Mouse (Mus musculus): ENCODE results near the gene Gm43191.
A peak's percentile ranks its signal among the peaks of the same experiment; 100 is the strongest.
"Not testable (repeated sequence)": the region's sequence is repeated elsewhere in the genome, so short reads cannot be mapped to it uniquely, and the experiment has no call there.

The Gm43191 gene

DNA sequence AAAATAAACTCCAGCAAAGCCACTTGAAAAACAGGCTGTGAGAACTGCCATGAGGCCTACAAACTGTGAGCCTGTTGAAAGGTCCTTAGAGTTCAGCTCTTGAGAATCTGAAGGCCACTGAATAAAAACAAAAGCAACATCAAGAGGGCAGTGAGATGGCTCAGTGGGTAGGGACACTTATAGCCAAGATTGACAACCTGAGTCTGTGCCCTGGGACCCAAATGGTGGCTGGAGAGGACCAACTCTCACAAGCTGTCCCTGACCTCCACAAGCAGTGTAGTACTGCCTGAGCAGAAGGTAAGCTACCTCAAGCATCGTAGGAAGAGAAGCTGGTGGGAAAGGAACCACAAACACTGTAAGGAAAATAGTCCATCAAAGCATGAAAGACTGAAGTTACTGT lies at the start of gene Gm43191:
Gene Gm43191 (minus strand): TSS at position 101 of the 400 bp plus-strand sequence.
- no peak for DNase-seq (ENCODE audit: low spot score)

DNA sequence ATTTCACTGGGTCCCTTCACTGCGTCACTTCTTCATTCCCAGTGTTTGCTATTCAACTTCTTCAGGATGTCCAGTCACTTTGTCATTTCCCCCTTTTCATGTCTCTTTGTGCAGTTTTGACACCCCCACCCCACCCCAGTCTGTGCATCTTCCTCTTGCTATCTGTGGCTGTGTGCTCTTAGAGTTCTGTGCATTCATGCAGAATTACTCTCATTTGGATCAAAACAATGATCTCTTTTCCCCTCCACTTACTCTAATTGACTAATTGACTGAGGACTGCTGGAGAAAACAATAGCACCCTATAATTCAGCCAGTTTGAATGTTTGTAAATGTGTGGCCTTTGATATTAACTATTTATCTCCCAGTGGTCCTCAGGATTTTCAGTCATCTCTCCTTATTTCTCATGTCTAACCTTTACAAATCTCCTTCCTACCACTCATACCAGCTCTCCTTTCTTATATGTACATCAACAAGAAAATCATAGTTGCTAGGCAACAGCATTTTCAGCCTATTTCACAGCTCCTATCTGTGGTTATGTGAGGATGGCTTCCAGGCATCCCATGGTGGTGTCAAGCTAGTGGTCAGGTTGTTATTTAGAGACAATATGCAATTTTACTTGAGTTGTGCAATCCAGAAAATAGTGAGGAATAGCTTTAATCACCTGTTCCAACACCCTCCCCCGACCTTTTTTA lies 48.6 kb upstream of the Gm43191 start:
- DNase-seq (ENCODE audit: low spot score) = no peak

DNA sequence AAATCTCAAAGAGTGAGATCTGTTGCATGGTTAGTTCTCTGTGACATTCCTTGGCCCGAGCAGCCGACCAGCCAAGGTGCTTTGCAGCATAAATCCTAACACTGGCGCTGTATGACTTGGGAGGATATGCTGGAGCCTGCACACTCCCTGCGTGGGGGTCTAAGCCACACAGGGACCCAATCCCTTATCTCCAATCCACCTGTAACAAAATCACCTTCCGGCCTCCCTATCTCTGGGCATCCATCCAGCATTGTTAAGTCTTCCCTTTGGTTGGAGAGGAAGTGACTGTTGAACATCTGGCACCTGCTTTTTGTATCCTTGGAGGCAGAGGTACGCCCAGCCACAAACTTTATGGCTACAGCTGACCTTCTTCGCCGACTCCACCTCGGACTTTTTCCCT lies 45.7 kb upstream of the Gm43191 start:
- DNase-seq (ENCODE audit: low spot score) = peak; percentile 24

- no peak for DNase-seq (ENCODE audit: low spot score)
These were observed 42.7 kb upstream of the Gm43191 start for GRCm38 (mm10) chr3:116723496-116724481.

- no peak for DNase-seq (ENCODE audit: low spot score)
These were observed 41.9 kb upstream of the Gm43191 start for GRCm38 (mm10) chr3:116722980-116723379.

- no peak for DNase-seq (ENCODE audit: low spot score)
These were observed 37.9 kb upstream of the Gm43191 start for GRCm38 (mm10) chr3:116718951-116719350.

DNA sequence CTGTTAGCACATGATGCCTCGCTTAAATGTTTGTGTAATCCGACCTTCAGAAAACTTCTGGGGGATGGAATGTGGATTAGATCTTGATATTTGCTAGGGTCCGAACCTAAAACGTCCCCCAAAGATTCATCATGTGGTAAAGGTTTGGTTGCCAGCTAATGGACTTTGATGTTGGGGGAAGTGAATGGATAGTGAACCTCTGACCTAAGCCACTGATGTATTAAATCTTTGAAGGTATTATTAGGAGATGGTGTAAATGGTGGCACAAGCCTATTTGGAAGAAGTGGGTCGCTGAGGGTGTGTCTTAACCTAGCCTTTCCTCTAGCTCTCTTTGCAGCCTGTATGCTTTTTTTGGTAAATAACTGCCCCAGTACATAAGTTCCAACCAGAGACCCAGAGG lies 32.0 kb upstream of the Gm43191 start:
- DNase-seq (ENCODE audit: low spot score) = no peak

- DNase-seq (ENCODE audit: low spot score) = no peak
These were observed 31.4 kb upstream of the Gm43191 start, which contains the start of gene Slc35a3 for GRCm38 (mm10) chr3:116712436-116712881. TSS of gene Slc35a3 (minus strand) at chr3:116712831.

- peak; percentile 86 for DNase-seq (ENCODE audit: low spot score)
These were observed 30.8 kb upstream of the Gm43191 start for GRCm38 (mm10) chr3:116711624-116712435.

DNA sequence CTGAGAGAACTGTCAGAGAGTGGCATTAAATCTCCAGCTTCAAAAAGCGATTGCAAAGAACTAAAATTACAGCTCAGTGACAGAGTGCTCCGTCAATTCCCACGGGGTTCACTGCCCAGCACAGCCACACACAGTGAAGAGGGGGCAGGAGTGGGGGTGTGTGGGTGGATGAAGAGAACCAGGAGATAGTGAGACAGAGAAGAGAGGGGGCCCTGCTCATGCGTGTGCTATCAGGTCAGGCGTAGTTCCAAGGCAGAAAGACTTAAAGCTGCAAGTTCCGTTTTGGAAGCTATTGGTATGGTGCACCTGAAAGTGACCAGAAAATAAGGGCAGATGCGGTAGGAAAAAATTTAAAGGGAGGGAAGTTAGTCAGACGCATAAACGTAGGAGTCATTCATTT lies 29.9 kb upstream of the Gm43191 start:
- DNase-seq (ENCODE audit: low spot score) = no peak

DNA sequence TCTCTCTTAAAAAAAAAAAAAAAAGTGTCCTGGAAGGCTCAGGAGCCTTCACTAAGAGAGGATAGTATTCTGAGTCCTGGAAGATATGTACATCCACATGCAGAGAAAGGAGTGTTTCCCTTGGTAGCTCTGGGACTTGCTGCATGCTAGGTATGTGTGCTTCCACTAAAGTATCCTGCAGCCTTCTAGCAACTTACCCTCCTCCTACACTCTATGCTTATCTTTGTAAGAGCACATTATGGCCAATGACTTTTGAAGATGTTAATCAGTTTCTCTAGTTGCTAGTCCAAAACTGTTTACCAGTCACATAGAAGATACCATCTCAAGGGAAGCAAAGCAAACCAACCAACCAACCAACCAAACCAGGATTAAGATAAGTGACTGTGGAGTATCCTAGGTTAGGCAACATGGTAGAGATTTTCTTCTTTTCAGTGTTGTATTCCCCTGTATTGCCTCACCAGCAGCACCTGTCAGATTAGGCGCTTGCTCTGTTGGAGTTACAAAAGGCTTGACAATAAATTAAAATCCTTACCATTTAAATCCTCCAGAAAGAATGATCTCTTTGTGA lies 24.7 kb upstream of the Gm43191 start:
- DNase-seq (ENCODE audit: low spot score) = no peak

DNA sequence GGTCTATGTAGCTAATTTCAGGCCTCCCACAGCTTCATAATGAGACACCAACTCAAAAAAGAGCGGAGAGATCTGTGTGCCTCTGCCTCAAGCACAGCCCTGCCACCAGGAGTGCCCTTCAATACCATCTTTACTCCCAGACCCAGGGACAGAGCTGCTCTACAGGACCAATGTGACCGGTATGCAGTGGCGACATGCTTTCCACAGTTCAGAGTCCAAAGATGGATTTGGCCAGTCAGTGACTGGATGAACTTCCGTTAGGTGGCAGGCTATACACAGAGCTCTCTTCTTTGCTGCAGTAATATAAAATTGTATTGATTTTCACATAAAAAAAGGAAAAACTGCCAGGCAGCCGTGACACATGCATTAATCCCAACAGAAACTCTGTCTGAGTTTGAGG lies 22.8 kb upstream of the Gm43191 start:
- no peak for DNase-seq (ENCODE audit: low spot score)

GRCm38 (mm10) chr3:116702647-116703272 lies 21.7 kb upstream of the Gm43191 start:
- no peak for DNase-seq (ENCODE audit: low spot score)

GRCm38 (mm10) chr3:116701601-116702000 lies 20.5 kb upstream of the Gm43191 start:
- DNase-seq (ENCODE audit: low spot score) = no peak

DNA sequence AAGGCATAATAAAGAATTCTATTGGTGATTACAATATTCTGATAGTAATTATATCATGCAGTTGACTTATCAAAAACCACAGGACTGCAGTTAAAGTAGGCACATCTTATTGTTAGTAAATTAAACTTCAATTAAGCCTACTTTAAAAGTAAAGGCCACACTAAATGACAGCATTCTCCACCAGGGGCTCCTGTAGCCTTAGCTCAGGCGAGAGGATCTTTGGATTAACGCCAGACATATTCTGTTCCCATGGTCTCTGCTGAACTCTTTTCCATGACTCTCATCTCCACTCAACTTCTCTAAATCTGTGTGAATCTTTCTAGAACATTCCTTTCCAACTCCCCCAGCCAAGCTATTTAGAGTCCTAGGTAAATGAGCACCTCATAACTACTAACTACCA lies 17.7 kb upstream of the Gm43191 start:
- no peak for DNase-seq (ENCODE audit: low spot score)

DNA sequence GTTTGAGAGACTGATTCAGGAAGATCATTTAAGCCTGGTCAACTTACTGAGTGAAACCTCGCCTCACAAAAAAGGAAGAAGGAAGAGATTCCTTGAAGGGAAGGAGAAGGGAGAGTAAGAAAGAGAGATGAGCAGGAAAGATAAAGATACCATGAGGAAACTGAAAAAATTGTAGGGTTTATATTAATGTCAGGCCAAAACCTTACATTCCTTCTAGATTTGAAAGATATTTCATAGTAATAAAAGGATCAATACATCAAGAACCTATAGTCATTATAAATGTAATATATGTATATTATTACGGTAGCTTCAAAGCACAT lies 14.6 kb upstream of the Gm43191 start:
- no peak for DNase-seq (ENCODE audit: low spot score)

- no peak for DNase-seq (ENCODE audit: low spot score)
These were observed 14.1 kb upstream of the Gm43191 start for GRCm38 (mm10) chr3:116694955-116695665.

DNA sequence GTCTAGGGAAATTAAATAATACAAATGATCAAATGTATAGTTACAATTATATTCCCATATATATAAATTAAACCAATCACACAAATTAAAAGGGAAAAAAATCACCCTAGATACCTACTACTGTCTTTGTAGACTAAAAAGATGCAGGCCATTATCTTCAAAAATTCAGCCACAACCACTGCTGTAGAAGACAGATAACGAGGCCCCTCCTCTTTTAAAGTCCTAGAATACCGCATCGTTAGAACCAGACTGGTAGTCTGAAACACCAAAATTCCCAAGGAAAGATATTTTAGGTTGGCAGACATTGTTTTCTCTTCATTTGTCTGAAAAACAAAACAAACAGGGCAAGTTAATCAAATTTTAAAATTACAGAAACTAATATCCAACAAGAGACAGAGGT lies 13.3 kb upstream of the Gm43191 start:
- no peak for DNase-seq (ENCODE audit: low spot score)

DNA sequence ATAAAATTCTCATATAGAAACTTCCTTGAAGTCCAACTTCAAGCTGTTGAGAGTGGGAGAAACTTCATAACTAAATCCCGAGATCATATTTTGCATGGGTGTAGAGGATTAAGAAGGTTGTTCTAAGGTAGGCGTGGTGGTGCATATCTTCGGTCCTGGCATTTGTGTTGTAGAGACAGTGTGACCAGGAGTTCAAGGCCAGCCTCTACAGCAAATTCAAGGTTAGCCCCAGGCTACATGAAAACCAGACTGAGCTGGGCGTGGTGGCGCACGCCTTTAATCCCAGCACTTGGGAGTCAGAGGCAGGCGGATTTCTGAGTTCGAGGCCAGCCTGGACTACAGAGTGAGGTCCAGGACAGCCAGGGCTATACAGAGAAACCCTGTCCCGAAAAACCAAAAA lies 16.8 kb downstream of the Gm43191 start:
- DNase-seq (ENCODE audit: low spot score) = not testable (repeated sequence)

DNA sequence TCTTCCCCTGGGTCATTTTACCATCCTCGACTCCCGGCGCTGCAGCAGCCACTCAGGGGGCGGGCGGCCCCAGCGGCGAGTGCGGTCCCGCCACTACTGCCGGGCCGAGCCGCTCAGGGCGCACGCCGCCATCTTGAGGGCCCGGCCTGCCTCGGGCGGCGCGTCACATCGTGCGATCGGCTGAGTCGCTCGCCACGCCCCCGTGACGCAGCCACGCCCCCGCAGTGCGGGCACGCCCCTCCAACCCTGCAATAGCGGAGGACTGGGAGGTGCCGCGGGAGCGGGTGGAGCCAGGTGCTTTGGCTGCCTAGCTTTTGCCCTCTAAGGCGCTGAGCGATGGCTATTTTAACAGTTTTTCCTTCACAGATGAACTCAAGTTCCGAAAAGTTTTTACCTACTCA lies 18.6 kb downstream of the Gm43191 start, which contains the start of gene Mfsd14a:
Gene Mfsd14a (minus strand): TSS at position 215 of the 401 bp plus-strand sequence.
- DNase-seq (ENCODE audit: low spot score) = peak; percentile 98
